16 mouse cellular contexts compared by ENCODE assay signal in genomic region chr3:142196142-142196541, GRCm38 (mm10). TPM values are rescaled to one million over a fixed set of nuclear protein-coding genes. Genes with fewer than 3 reads are reported as not detected.
DNase-seq lines count a peak whose midpoint lies in the region; ATAC-seq and TF ChIP-seq lines count a peak whose summit lies in the region.
"Had no signal": no experiment of that assay in that cellular context is flagged by ENCODE, and none has a peak within 500 bp of the region (broad histone marks: within the 10 kb centered on the region; RNA-seq: fewer than 3 reads in every experiment).

No protein-coding gene starts in this region.

- WGBS in intestine, postnatal 0 days: 85% methylated on average over 8 of the region's 8 CpGs
- 83% methylated on average over 8 of the region's 8 CpGs for WGBS in intestine, embryonic 15.5 days
- 75% methylated on average over 8 of the region's 8 CpGs for WGBS in liver, postnatal 0 days (ENCODE audit: insufficient replicate concordance)
- 78% methylated on average over 8 of the region's 8 CpGs for WGBS in liver, embryonic 11.5 days
- 88% methylated on average over 8 of the region's 8 CpGs for WGBS in midbrain, embryonic 14.5 days

- H3K27ac ChIP-seq in intestine, postnatal 0 days (ENCODE audit: low read depth, low read length): no peak overlapping the region
- no peak overlapping the region for H3K27ac ChIP-seq in intestine, embryonic 15.5 days
- H3K27ac ChIP-seq in liver, postnatal 0 days (ENCODE audit: low read depth): no peak overlapping the region
- no peak overlapping the region for H3K27ac ChIP-seq in liver, embryonic 11.5 days (ENCODE audit: low read depth, low read length)
- H3K27ac ChIP-seq in midbrain, embryonic 14.5 days (replicated peaks; ENCODE audit: low read depth, low read length): no peak overlapping the region
- H3K27ac ChIP-seq: hindbrain, embryonic 13.5 days; kidney, embryonic 15.5 days; limb, embryonic 12.5 days had no signal

- H3K4me1 ChIP-seq in intestine, postnatal 0 days (replicated peaks; ENCODE audit: control insufficient read depth, insufficient read depth, low read length): no peaks in the 10 kb centered on the region
- H3K4me1 ChIP-seq in intestine, embryonic 15.5 days (replicated peaks): no peaks in the 10 kb centered on the region
- no peaks in the 10 kb centered on the region for H3K4me1 ChIP-seq in liver, postnatal 0 days (ENCODE audit: insufficient read depth)
- H3K4me1 ChIP-seq in liver, embryonic 11.5 days (replicated peaks; ENCODE audit: control insufficient read depth, insufficient read depth, low read length): no peaks in the 10 kb centered on the region
- no peaks in the 10 kb centered on the region for H3K4me1 ChIP-seq in midbrain, embryonic 14.5 days (ENCODE audit: control insufficient read depth, insufficient read depth, low read length)
- H3K4me1 ChIP-seq: hindbrain, embryonic 13.5 days; kidney, embryonic 15.5 days had no signal

- no peak for ATAC-seq in intestine, postnatal 0 days
- ATAC-seq in intestine, embryonic 15.5 days: no peak
- no peak for ATAC-seq in liver, postnatal 0 days
- no peak for ATAC-seq in liver, embryonic 11.5 days (replicated peaks; ENCODE audit: low FRiP score)
- no peak for ATAC-seq in midbrain, embryonic 14.5 days (ENCODE audit: low FRiP score, low TSS enrichment)

- H3K36me3 ChIP-seq in intestine, postnatal 0 days (ENCODE audit: control insufficient read depth, insufficient read depth): no peaks in the 10 kb centered on the region
- no peaks in the 10 kb centered on the region for H3K36me3 ChIP-seq in intestine, embryonic 15.5 days
- H3K36me3 ChIP-seq in liver, postnatal 0 days (replicated peaks; ENCODE audit: insufficient read depth, low read length): no peaks in the 10 kb centered on the region
- H3K36me3 ChIP-seq in liver, embryonic 11.5 days (ENCODE audit: control insufficient read depth, insufficient read depth, low read length): no peaks in the 10 kb centered on the region
- no peaks in the 10 kb centered on the region for H3K36me3 ChIP-seq in midbrain, embryonic 14.5 days (ENCODE audit: control insufficient read depth, insufficient read depth, low read length)
- H3K36me3 ChIP-seq: hindbrain, embryonic 13.5 days; kidney, embryonic 15.5 days; limb, embryonic 12.5 days had no signal

- H3K27me3 ChIP-seq in intestine, postnatal 0 days (replicated peaks; ENCODE audit: control insufficient read depth, insufficient read depth, low read length): no peaks in the 10 kb centered on the region
- no peaks in the 10 kb centered on the region for H3K27me3 ChIP-seq in intestine, embryonic 15.5 days (replicated peaks)
- H3K27me3 ChIP-seq in liver, postnatal 0 days (ENCODE audit: insufficient read depth, low read length): no peaks in the 10 kb centered on the region
- no peaks in the 10 kb centered on the region for H3K27me3 ChIP-seq in liver, embryonic 11.5 days (replicated peaks; ENCODE audit: control insufficient read depth, insufficient read depth, low read length)
- H3K27me3 ChIP-seq in midbrain, embryonic 14.5 days (ENCODE audit: control insufficient read depth, insufficient read depth, low read length): no peaks in the 10 kb centered on the region
- H3K27me3 ChIP-seq: hindbrain, embryonic 13.5 days; kidney, embryonic 15.5 days; limb, embryonic 12.5 days had no signal

- H3K4me2 ChIP-seq in intestine, postnatal 0 days (replicated peaks; ENCODE audit: low read depth): no peak overlapping the region
- no peak overlapping the region for H3K4me2 ChIP-seq in intestine, embryonic 15.5 days (replicated peaks)
- no peak overlapping the region for H3K4me2 ChIP-seq in liver, postnatal 0 days (ENCODE audit: low read depth, low read length)
- H3K4me2 ChIP-seq in liver, embryonic 11.5 days: no peak overlapping the region
- no peak overlapping the region for H3K4me2 ChIP-seq in midbrain, embryonic 14.5 days (ENCODE audit: low read length)
- H3K4me2 ChIP-seq: hindbrain, embryonic 13.5 days; kidney, embryonic 15.5 days; limb, embryonic 12.5 days had no signal

- no peak for TF ChIP-seq POLR2A in brain, embryonic 14.5 days (IDR thresholded peaks at IDR 0.05; ENCODE audit: borderline replicate concordance, extremely low read depth, insufficient read depth, insufficient read length, poor library complexity, severe bottlenecking)

- no peak overlapping the region for H3K9ac ChIP-seq in intestine, postnatal 0 days (ENCODE audit: low read depth, low read length)
- H3K9ac ChIP-seq in intestine, embryonic 15.5 days: no peak overlapping the region
- no peak overlapping the region for H3K9ac ChIP-seq in liver, postnatal 0 days (replicated peaks)
- no peak overlapping the region for H3K9ac ChIP-seq in liver, embryonic 11.5 days (ENCODE audit: low read depth, low read length)
- H3K9ac ChIP-seq in midbrain, embryonic 14.5 days (replicated peaks; ENCODE audit: low read length): no peak overlapping the region
- H3K9ac ChIP-seq: hindbrain, embryonic 13.5 days; kidney, embryonic 15.5 days; limb, embryonic 12.5 days had no signal

- TF ChIP-seq EP300 in liver, postnatal 0 days (IDR thresholded peaks at IDR 0.05; ENCODE audit: low read depth): no peak

- peak; percentile 35 for TF ChIP-seq CTCF in intestine, postnatal 0 days (IDR thresholded peaks at IDR 0.05; ENCODE audit: low read depth)
- TF ChIP-seq CTCF in liver, postnatal 0 days (IDR thresholded peaks at IDR 0.05; ENCODE audit: low read depth): 0 out of 2 replicates have a peak, but pooled peaks have one; percentile 9
- 0 out of 2 replicates have a peak, but pooled peaks have one; percentile 2 for TF ChIP-seq CTCF in brain, embryonic 14.5 days (IDR thresholded peaks at IDR 0.05; ENCODE audit: borderline replicate concordance, extremely low read depth, insufficient read depth, insufficient read length)

- H3K9me3 ChIP-seq in intestine, postnatal 0 days (ENCODE audit: control insufficient read depth): no peaks in the 10 kb centered on the region
- H3K9me3 ChIP-seq in intestine, embryonic 15.5 days: no peaks in the 10 kb centered on the region
- no peaks in the 10 kb centered on the region for H3K9me3 ChIP-seq in liver, postnatal 0 days (ENCODE audit: low read length)
- peaks cover 2% of the 10 kb centered on the region for H3K9me3 ChIP-seq in liver, embryonic 11.5 days (ENCODE audit: control insufficient read depth, low read length)
- H3K9me3 ChIP-seq in midbrain, embryonic 14.5 days (ENCODE audit: control insufficient read depth, low read length): no peaks in the 10 kb centered on the region
- H3K9me3 ChIP-seq: hindbrain, embryonic 13.5 days; kidney, embryonic 15.5 days; limb, embryonic 12.5 days had no signal

- H3K4me3 ChIP-seq in intestine, postnatal 0 days (ENCODE audit: low read depth, low read length): no peak overlapping the region
- no peak overlapping the region for H3K4me3 ChIP-seq in intestine, embryonic 15.5 days (replicated peaks)
- no peak overlapping the region for H3K4me3 ChIP-seq in liver, postnatal 0 days (ENCODE audit: low read depth, low read length)
- H3K4me3 ChIP-seq in liver, embryonic 11.5 days (ENCODE audit: low read depth, low read length): no peak overlapping the region
- H3K4me3 ChIP-seq in midbrain, embryonic 14.5 days (replicated peaks; ENCODE audit: low read depth, low read length): no peak overlapping the region
- H3K4me3 ChIP-seq: hindbrain, embryonic 13.5 days; kidney, embryonic 15.5 days; limb, embryonic 12.5 days; myocyte had no signal

- no peak for DNase-seq in liver, postnatal 0 days
- no peak for DNase-seq in liver, embryonic 11.5 days (ENCODE audit: low spot score)
- peak; percentile 50 for DNase-seq in ES-CJ7 (ENCODE audit: low read depth, low spot score)
- DNase-seq in brain, embryonic 14.5 days (ENCODE audit: low read depth): no peak
- no peak for DNase-seq in midbrain, embryonic 14.5 days
- no peak for DNase-seq in adrenal gland, postnatal 10 days
- DNase-seq: cerebellum, adult 8-10 months; embryo, embryonic 11 days; gastrocnemius, postnatal 25 days; right cerebral cortex, postnatal 14 days had no signal

RNA-seq across cellular contexts. Expression of gene Bmpr1b, which starts 26.9 kb away (rescaled TPM):
- 0.24 and 0.33 TPM in 2 replicates for polyA plus RNA-seq in intestine, postnatal 0 days (2015; fragmentation: Nextera tagmentation; extraction: Ambion mirVana)
- polyA plus RNA-seq in intestine, embryonic 15.5 days (2015; fragmentation: Nextera tagmentation; extraction: Ambion mirVana): 1.1 and 1.3 TPM in 2 replicates
- polyA plus RNA-seq in liver, postnatal 0 days (2015; fragmentation: Nextera tagmentation; extraction: Ambion mirVana): 0.09 TPM in 1 of 2 replicates, not detected in the other
- 1.1 and 1.3 TPM in 2 replicates for polyA plus RNA-seq in liver, embryonic 11.5 days (2014; fragmentation: Nextera tagmentation; extraction: Ambion mirVana)
- 2.5 and 2.9 TPM in 2 replicates for polyA plus RNA-seq in brain, embryonic 14.5 days (2012; rRNA removed)
- polyA plus RNA-seq in midbrain, embryonic 14.5 days (2014; fragmentation: Nextera tagmentation; extraction: Ambion mirVana): 2.9 and 4.2 TPM in 2 replicates
- total RNA-seq in adrenal gland, postnatal 10 days (2021): 1 to 10 TPM in 1 of 2 experiments, under 1 TPM in 1; 0.90 to 1.2 TPM
